Mouse (Mus musculus): ENCODE data around the gene Atxn1.
A peak's percentile ranks its signal among the peaks of the same experiment; 100 is the strongest.

DNA sequence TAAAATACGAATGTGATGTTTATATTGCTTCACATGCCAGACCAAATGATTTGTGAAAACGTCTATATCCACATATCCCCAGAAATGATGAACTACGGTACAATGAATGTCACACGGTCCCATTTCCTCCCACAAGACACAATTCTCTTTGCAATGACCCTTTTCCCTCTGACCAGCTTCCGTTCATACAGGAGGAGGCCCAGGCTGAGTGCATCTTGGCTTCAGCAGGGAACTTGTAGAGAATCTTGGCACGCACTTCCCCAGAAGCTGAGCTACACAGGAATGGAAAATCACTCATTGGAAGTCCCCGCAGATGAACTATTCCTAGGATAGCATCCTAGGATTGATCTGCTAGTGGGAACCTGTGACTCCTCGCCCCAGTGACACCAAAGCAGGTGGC, 243.2 kb downstream of the Atxn1 start:
- TF ChIP-seq CTCF (IDR thresholded peaks at IDR 0.05) (no peak), POLR2A (IDR thresholded peaks at IDR 0.05; ENCODE audit: insufficient read depth, low read depth, low read length) (no peak), EP300 (IDR thresholded peaks at IDR 0.05; ENCODE audit: insufficient read depth, low read depth, low read length) (peak; percentile 70; the same call in 1 of the 2 replicates)

Data from heart, adult 2 months (tissue).